Mouse (Mus musculus): Measurements from ENCODE around the gene Cox11.
A peak's percentile ranks its signal among the peaks of the same experiment; 100 is the strongest.

DNA sequence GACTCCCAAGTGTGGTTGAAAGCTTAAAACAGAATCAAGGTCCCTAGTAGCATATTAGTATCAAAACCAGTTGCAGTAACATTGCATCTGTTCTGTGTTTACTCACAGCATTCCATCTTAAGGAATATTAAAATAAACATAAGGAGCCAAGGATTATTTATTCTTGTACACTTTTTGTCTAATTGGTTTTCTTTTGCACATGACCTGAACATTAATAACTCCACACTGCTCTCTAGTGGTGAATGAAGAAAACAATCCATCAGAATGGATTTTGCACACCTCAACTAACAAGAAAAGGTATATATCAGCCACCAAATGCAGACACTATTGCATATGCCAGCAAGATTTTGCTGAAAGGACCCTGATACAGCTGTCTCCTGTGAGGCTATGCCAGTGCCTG, 21.5 kb upstream of the Cox11 start:
- peak; percentile 69 for TF ChIP-seq CTCF (IDR thresholded peaks at IDR 0.05)
- no peak for TF ChIP-seq EP300 (IDR thresholded peaks at IDR 0.05)

All from lung, postnatal 0 days (tissue).